Mouse (Mus musculus) left cerebral cortex, postnatal 10 days (tissue): ENCODE measurements around the gene Peak1. TPM values are rescaled to one million over a fixed set of nuclear protein-coding genes. Genes with fewer than 3 reads are reported as not detected.
"Not testable (repeated sequence)": the region's sequence is repeated elsewhere in the genome, so short reads cannot be mapped to it uniquely, and the experiment has no call there.

Experiments
- DNase-seq, 2 experiments: peaks; one replicate each; pipeline ENCODE4 v3.0.0; 2021 to 2022; ENCODE audit warnings: low spot score in 2 of 2, mixed read lengths in 1 of 2; ENCODE audit errors: extremely low spot score in 1 of 2
- intact Hi-C: fragments of 180-260 bp; cut with DNase I; formaldehyde crosslinking; loops from one replicate; pipeline ENCODE4 v1.15.1; 2025
- total RNA-seq, 2 experiments: library from RNA; stranded (reverse); gene quantifications; 2 replicates each; pipeline ENCODE4 v1.2.3; 2021

The Peak1 gene
- total RNA-seq, 2 experiments from 2014 or later: 20.4 to 21.7 TPM

- DNase-seq: peak; percentile 61
- intact Hi-C loops: not testable (repeated sequence)
Measured at GRCm38 (mm10) chr9:56223429-56224051, 194.3 kb downstream of the Peak1 start.

GRCm38 (mm10) chr9:56218860-56219259, 199.0 kb downstream of the Peak1 start:
- intact Hi-C loops: loop anchor here (10.0 kb wide), 2 partner anchors 196 to 286 kb away; partner anchors contain the start of genes Hmg20a and Peak1
- DNase-seq: no peak

- DNase-seq: no peak
- intact Hi-C loops: loop anchor here (10.0 kb wide), 2 partner anchors 197 to 287 kb away; partner anchors contain the start of genes Hmg20a and Peak1
Measured at GRCm38 (mm10) chr9:56218043-56218442, 199.8 kb downstream of the Peak1 start.

- DNase-seq: peak in 1 of 2 experiments; percentile 44
- intact Hi-C loops: loop anchor here (10.0 kb wide), 2 partner anchors 197 to 287 kb away; partner anchors contain the start of genes Hmg20a and Peak1
Measured at GRCm38 (mm10) chr9:56217386-56217785, 200.5 kb downstream of the Peak1 start.

GRCm38 (mm10) chr9:56213451-56214291, 204.2 kb downstream of the Peak1 start:
- intact Hi-C loops: loop anchor here (5.0 to 10.0 kb wide), 4 partner anchors 49 to 404 kb away; partner anchors contain the start of genes Hmg20a and Peak1
- DNase-seq: peak; percentile 48 to 70

- intact Hi-C loops: loop anchor here (10.0 kb wide), 1 partner anchor 586 kb away; the partner anchor contains the start of gene Lingo1
- no peak for DNase-seq
Measured at GRCm38 (mm10) chr9:56208817-56209216, 209.1 kb downstream of the Peak1 start.

GRCm38 (mm10) chr9:56207516-56207915, 210.4 kb downstream of the Peak1 start:
- intact Hi-C loops: loop anchor here (10.0 kb wide), 1 partner anchor 587 kb away; the partner anchor contains the start of gene Lingo1

GRCm38 (mm10) chr9:56207083-56207482, 210.8 kb downstream of the Peak1 start:
- intact Hi-C loops: loop anchor here (10.0 kb wide), 1 partner anchor 588 kb away; the partner anchor contains the start of gene Lingo1
- no peak for DNase-seq

More at GRCm38 (mm10) chr9:56207516-56207915, 210.4 kb downstream of the Peak1 start:
- DNase-seq: no peak

- intact Hi-C loops: loop anchor here (10.0 kb wide), 1 partner anchor 589 kb away; the partner anchor contains the start of gene Lingo1
- DNase-seq: no peak
Measured at GRCm38 (mm10) chr9:56205336-56205735, 212.5 kb downstream of the Peak1 start.

GRCm38 (mm10) chr9:56204316-56204715, 213.6 kb downstream of the Peak1 start:
- intact Hi-C loops: loop anchor here (5.0 to 10.0 kb wide), 2 partner anchors 348 to 590 kb away; partner anchors contain the start of gene Lingo1
- no peak for DNase-seq

GRCm38 (mm10) chr9:56200645-56201314, 217.1 kb downstream of the Peak1 start:
- DNase-seq: peak; percentile 83 to 90
- intact Hi-C loops: loop anchor here (5.0 to 10.0 kb wide), 2 partner anchors 352 to 594 kb away; partner anchors contain the start of gene Lingo1

GRCm38 (mm10) chr9:56200200-56200599, 217.7 kb downstream of the Peak1 start:
- intact Hi-C loops: loop anchor here (5.0 to 10.0 kb wide), 2 partner anchors 352 to 595 kb away; partner anchors contain the start of gene Lingo1

GRCm38 (mm10) chr9:56196921-56197320, 220.9 kb downstream of the Peak1 start:
- intact Hi-C loops: no loop called here
- no peak for DNase-seq

More at GRCm38 (mm10) chr9:56200200-56200599, 217.7 kb downstream of the Peak1 start:
- no peak for DNase-seq

GRCm38 (mm10) chr9:56195193-56195592, 222.7 kb downstream of the Peak1 start:
- DNase-seq: no peak
- intact Hi-C loops: no loop called here

- DNase-seq: no peak
- intact Hi-C loops: no loop called here
Measured at GRCm38 (mm10) chr9:56191498-56192455, 226.1 kb downstream of the Peak1 start.

GRCm38 (mm10) chr9:56180118-56180781, 237.6 kb downstream of the Peak1 start:
- intact Hi-C loops: no loop called here
- no peak for DNase-seq
